Mouse (Mus musculus) forebrain, embryonic 16.5 days (tissue): ENCODE data around the gene Fbl. TPM values are rescaled to one million over a fixed set of nuclear protein-coding genes. Genes with fewer than 3 reads are reported as not detected.

Experiments used
- ATAC-seq: fragments of 200-750 bp; cut with Nextera tagmentation; 2 replicates; pipeline ENCODE4 v1.8.0; 2017; ENCODE audit warnings: mild to moderate bottlenecking, moderate library complexity
- H3K27ac ChIP-seq: fragments of 300-500 bp; sonication (generic); 2 replicates; pipeline ENCODE4 v1.5.1; 2014; ENCODE audit warnings: low read length, control low read depth
- H3K27me3 ChIP-seq: fragments of 300-500 bp; sonication (generic); replicated peaks from 2 replicates; pipeline ENCODE4 v1.6.1; 2014; ENCODE audit warnings: low read length; ENCODE audit not compliant: control insufficient read depth, insufficient read depth
- H3K36me3 ChIP-seq: fragments of 300-500 bp; sonication (generic); 2 replicates; pipeline ENCODE4 v1.6.1; 2014; ENCODE audit not compliant: control insufficient read depth, insufficient read depth
- H3K4me1 ChIP-seq: fragments of 300-500 bp; sonication (generic); replicated peaks from 2 replicates; pipeline ENCODE4 v1.6.1; 2014; ENCODE audit warnings: low read length; ENCODE audit not compliant: control insufficient read depth, insufficient read depth
- H3K4me2 ChIP-seq: fragments of 300-500 bp; sonication (generic); 2 replicates; pipeline ENCODE4 v1.6.1; 2014; ENCODE audit warnings: mild to moderate bottlenecking, low read length, control low read depth
- H3K4me3 ChIP-seq: fragments of 300-500 bp; sonication (generic); replicated peaks from 2 replicates; pipeline ENCODE4 v1.5.1; 2014; ENCODE audit warnings: mild to moderate bottlenecking, low read length, control low read depth
- H3K9ac ChIP-seq: fragments of 300-500 bp; sonication (generic); replicated peaks from 2 replicates; pipeline ENCODE4 v1.6.1; 2014; ENCODE audit warnings: low read depth, low read length, control low read depth
- H3K9me3 ChIP-seq: fragments of 300-500 bp; sonication (generic); 2 replicates; pipeline ENCODE4 v1.6.1; 2016; ENCODE audit warnings: low read length; ENCODE audit not compliant: control insufficient read depth
- WGBS: fragments of 180-500 bp; shearing (Covaris S2); extraction: QIAGEN DNeasy Blood & Tissue Kit; methylation state at CpG from one replicate; pipeline ENCODE4 v1.1.7; 2014; 5-methylcytosine and 5-hydroxymethylcytosine counted together
- polyA plus RNA-seq: library from polyadenylated mRNA; unstranded; fragments of >200 nt; fragmentation: Nextera tagmentation; extraction: Ambion mirVana; gene quantifications from 2 replicates; pipeline ENCODE4 v1.2.1, GENCODE M21; 2015

The Fbl gene
- polyA plus RNA-seq, 1 experiment from 2014 or later: 86.8 TPM

DNA sequence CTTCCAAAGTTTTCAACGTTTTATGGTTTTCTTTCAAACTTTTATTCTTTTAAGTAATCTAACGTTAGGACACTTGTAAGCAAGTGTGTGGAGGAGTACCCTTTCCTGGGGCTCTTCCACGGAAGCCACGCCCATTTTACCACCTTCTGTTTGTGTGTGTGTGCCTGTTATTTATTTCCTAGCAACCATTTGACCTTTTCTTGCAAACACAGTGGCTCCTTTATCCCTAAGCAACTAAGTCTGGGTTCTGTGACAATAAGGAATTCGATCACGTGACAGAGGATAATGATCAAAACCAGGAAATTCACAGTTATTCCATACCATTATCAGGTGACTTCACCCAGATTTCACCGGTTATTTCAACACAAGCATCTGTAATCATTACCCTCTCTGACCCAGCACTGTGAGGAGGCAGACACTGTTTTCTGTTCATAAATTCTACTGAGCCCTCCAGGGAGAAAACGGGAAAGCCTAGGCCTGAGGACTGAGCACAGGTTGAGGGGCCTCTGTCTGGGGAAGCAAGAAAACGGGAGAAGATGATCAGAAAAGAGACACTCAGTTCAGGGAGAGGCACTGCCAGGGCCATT, 8.3 kb upstream of the Fbl start:
- no peaks in the 10 kb centered on the region for H3K36me3 ChIP-seq
- H3K4me1 ChIP-seq: no peaks in the 10 kb centered on the region
- peaks cover 3% of the 10 kb centered on the region; the same call in 1 of the 2 replicates for H3K9me3 ChIP-seq
- H3K9ac ChIP-seq: no peak overlapping the region
- no peak for ATAC-seq
- H3K27me3 ChIP-seq: no peaks in the 10 kb centered on the region
- H3K27ac ChIP-seq: no peak overlapping the region
- no peak overlapping the region for H3K4me3 ChIP-seq
- WGBS: 60% methylated on average over 9 of the region's 9 CpGs
- no peak overlapping the region for H3K4me2 ChIP-seq

DNA sequence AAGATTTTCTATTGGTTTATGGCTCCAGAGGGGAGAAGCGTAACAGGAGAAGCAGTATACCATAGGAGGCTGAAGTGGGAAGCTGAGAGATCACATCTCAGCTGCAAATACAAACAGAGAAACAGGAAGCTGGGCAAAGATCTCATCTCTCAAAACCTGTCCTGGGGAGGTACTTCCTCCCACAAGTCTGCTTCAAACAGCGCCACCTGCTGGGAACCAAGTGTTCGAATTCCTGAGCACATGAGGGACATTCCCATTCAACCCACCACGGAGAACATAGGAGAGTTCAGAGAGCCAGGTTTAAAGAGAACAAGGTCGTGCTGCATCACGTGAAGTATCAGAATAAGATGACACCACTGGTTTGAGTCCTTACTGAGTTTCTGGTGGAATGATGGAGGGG, 4.1 kb upstream of the Fbl start:
- 83% methylated on average over 6 of the region's 6 CpGs for WGBS
- Histone ChIP-seq H3K27me3 (no peaks in the 10 kb centered on the region), H3K4me2 (no peak overlapping the region), H3K9me3 (peaks cover 3% of the 10 kb centered on the region; the same call in 1 of the 2 replicates), H3K9ac (no peak overlapping the region), H3K36me3 (no peaks in the 10 kb centered on the region), H3K27ac (no peak overlapping the region), H3K4me3 (no peak overlapping the region), H3K4me1 (peaks cover 16% of the 10 kb centered on the region)
- ATAC-seq: no peak

DNA sequence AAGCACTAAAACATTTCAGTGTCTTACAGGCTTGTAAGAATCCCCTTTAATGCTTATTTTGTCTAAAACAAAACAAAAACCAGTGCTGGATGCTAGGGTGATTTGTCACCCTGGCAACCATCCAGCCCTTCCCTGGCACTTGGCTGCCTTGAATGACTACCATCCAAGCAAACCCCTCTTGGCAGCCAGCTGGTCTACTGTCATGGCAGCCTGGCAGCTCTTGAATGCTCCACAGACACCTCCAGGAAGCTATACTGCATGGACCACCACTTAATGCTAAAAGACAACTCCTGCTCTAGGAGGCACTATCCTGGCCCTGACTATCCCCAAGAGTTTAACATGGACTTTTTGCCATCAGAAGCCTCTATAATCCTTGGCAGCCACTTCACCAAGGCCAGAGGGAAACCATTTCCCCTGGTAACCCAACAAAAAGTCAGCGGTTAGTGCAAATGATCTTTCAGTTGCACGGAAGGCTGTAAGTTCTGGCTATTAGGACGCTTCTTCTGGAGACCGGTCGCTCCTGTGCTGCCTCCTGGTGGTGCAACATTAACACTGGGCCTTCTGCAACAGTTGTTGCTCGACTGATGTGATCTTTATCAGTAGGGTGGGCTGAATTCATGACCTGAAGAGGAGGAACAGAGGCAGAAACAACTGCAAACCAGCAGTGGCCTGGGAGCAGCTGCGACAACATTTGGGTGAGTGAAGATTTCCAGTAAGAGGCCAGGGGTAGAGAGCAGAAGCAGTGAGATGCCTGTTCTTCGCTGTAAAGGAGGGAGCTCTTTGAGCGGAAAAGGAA, 992 bp upstream of the Fbl start:
- H3K36me3 ChIP-seq: no peaks in the 10 kb centered on the region
- peak overlapping the region; percentile 97 for H3K4me2 ChIP-seq
- H3K4me3 ChIP-seq: peak overlapping the region; percentile 90
- 11% methylated on average over 9 of the region's 9 CpGs for WGBS
- peak overlapping the region; percentile 58 for H3K9ac ChIP-seq
- H3K9me3 ChIP-seq: peaks cover 3% of the 10 kb centered on the region; the same call in 1 of the 2 replicates
- 0 out of 2 replicates have a peak, but pooled peaks have one; percentile 13 for ATAC-seq
- H3K27me3 ChIP-seq: no peaks in the 10 kb centered on the region
- peak overlapping the region; percentile 81; the same call in 1 of the 2 replicates for H3K27ac ChIP-seq
- peaks cover 29% of the 10 kb centered on the region for H3K4me1 ChIP-seq

DNA sequence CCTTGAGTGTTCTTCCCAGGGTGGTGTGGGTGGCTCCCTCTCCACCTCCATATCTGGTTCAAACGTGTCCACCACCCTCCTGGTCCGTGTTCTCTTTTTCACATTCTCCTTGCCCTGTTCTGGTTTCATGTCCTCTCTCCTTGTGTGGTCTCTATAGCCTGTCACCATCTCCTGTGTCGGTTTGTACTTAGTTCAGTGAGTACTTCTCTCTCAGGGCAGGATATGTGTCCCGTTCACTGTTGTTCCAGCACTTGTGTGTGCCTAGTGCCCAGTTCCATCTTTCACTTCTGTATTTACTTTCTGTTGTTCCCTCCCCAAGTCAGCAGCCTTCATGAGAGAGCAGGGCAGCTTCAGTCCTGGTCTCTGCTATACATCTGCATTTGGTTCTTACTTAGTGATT, 5.8 kb downstream of the Fbl start:
- no peak for ATAC-seq
- H3K4me1 ChIP-seq: peaks cover 16% of the 10 kb centered on the region
- no peak overlapping the region for H3K4me2 ChIP-seq
- H3K36me3 ChIP-seq: peaks cover 13% of the 10 kb centered on the region
- no peak overlapping the region for H3K4me3 ChIP-seq
- H3K27me3 ChIP-seq: no peaks in the 10 kb centered on the region
- WGBS: 94% methylated on average over 4 of the region's 4 CpGs
- no peak overlapping the region for H3K9ac ChIP-seq
- H3K27ac ChIP-seq: no peak overlapping the region
- no peaks in the 10 kb centered on the region for H3K9me3 ChIP-seq

DNA sequence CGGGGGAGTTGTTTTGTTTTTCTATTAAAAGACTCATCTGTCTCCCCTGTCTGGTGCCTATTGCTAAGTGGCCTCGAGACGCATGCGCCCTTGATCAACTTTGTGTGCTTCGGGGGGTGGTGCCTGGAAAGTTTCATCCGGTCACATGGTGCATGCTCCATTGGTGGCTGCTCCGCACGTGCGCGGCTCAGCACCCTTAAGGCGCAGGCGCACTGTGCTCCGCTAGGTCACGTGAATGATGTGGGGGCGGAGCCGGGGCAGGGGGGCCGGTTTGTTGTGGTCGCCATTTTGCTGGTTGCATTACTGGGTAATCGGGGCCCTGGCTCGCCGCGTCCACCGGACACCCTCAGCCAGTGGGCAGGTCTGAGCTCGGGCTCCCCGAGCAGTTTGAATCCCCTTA, 9.7 kb downstream of the Fbl start, which contains the start of gene Dyrk1b:
TSS of gene Dyrk1b (plus strand) at position 242 of the 400 bp plus-strand sequence.
- H3K27me3 ChIP-seq: no peaks in the 10 kb centered on the region
- WGBS: under 1% methylated on average over 25 of the region's 25 CpGs
- H3K9me3 ChIP-seq: no peaks in the 10 kb centered on the region
- peak; percentile 89 for ATAC-seq
- H3K4me2 ChIP-seq: peak within 1 kb of the TSS; percentile 80
- H3K36me3 ChIP-seq: peaks cover 34% of the 10 kb centered on the region
- peak within 1 kb of the TSS; percentile 67 for H3K4me3 ChIP-seq
- H3K27ac ChIP-seq: peak within 1 kb of the TSS; percentile 94
- peak within 1 kb of the TSS; percentile 77 for H3K9ac ChIP-seq
- peaks cover 14% of the 10 kb centered on the region for H3K4me1 ChIP-seq

DNA sequence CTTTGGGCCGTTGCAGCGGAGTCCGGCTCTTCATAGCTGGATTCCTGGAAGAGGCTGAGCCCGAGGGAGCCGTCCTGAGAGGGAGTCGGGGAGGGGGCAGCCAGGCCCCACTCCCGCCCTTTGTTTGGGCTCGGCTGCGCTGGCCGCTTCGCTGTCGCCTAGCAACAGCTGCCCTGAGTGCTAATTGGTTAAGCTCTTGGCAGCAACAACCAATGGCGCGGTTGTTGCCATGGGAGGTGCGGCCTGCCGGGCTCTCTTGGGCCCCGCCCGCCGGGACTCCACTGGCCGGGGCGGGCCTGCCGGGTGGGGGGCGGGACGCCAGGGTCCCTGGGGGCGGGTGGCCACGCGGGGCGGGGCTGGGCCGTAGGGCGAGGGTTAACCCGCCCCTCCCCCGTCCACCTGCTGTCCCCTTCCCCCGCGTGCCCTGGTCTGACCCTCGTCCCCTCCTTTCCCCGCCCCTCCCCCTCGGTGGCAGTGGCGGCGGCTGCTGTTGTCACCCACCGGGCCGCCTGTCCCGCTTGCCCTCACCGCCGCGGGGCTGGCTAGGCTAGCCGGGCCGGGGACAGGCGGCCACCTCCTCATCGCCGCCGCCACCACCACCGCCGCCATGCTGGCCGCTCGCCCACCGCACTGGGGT, 10.3 kb downstream of the Fbl start:
- Histone ChIP-seq H3K4me1 (peaks cover 14% of the 10 kb centered on the region), H3K27me3 (no peaks in the 10 kb centered on the region), H3K9me3 (no peaks in the 10 kb centered on the region), H3K4me3 (peak overlapping the region; percentile 67), H3K36me3 (peaks cover 40% of the 10 kb centered on the region), H3K27ac (peak overlapping the region; percentile 94), H3K9ac (peak overlapping the region; percentile 77), H3K4me2 (peak overlapping the region; percentile 80)
- peak; percentile 95 for ATAC-seq
- under 1% methylated on average over 40 of the region's 56 CpGs for WGBS

DNA sequence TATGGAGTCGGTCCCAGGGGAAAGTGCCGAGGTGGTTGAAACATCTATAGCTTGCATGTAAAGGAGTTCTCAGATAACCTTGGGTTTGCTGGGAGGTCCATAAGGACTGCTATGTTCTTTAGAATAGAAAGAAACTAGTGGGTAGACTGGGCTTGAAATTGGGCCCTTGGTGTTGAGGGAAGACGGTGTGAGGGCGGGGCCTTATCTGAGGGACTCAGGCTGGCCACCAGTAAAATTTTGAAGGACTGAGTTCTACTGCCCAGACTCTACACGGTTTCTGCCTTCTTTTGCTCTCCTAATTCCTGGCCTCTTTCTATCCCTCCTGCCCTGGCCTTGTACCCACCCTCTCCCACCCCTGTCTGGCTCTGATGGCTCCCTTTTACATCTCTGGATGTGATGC, 11.4 kb downstream of the Fbl start:
- no peaks in the 10 kb centered on the region for H3K9me3 ChIP-seq
- ATAC-seq: no peak
- no peaks in the 10 kb centered on the region for H3K27me3 ChIP-seq
- H3K36me3 ChIP-seq: peaks cover 47% of the 10 kb centered on the region
- H3K9ac ChIP-seq: peak overlapping the region; percentile 77
- H3K4me1 ChIP-seq: peaks cover 14% of the 10 kb centered on the region
- H3K4me2 ChIP-seq: peak overlapping the region; percentile 80
- H3K27ac ChIP-seq: no peak overlapping the region
- WGBS: 75% methylated on average over 5 of the region's 5 CpGs
- H3K4me3 ChIP-seq: peak overlapping the region; percentile 67

DNA sequence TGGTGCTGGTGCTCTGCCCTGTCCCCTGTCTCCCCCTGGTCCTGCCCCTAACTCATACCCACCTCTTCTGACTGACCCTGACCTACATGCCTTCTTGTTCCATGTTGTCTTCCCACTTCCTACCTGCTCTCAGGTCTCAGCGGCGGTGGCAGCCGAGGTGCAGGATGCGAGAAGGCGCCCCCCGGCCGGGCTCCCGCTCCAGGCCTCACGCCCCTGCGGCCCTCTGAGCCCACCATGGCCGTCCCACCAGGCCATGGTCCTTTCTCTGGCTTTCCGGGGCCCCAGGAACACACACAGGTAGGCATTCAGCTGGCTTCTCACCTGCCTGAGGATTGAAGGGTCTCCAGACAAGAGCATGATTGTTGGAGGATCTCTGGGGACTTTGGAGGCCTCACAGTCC, 11.9 kb downstream of the Fbl start:
- no peak for ATAC-seq
- WGBS: 94% methylated on average over 12 of the region's 12 CpGs
- Histone ChIP-seq H3K27ac (no peak overlapping the region), H3K9me3 (no peaks in the 10 kb centered on the region), H3K4me1 (peaks cover 14% of the 10 kb centered on the region), H3K36me3 (peaks cover 50% of the 10 kb centered on the region), H3K27me3 (no peaks in the 10 kb centered on the region), H3K9ac (no peak overlapping the region), H3K4me2 (peak overlapping the region; percentile 80; the same call in 1 of the 2 replicates), H3K4me3 (no peak overlapping the region)

DNA sequence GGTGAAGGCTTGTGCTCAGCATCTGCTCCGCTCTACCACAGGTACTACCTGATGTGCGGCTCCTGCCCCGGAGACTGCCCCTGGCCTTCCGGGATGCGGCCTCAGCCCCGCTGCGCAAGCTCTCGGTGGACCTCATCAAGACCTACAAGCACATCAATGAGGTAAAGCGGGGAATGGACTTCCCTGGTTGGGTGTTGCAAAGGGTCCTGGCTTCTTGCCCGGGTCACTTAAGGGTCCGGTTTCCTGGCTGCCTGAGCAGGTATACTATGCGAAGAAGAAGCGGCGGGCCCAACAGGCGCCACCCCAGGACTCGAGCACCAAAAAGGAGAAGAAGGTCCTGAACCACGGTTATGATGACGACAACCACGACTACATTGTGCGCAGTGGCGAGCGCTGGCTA, 12.8 kb downstream of the Fbl start:
- Histone ChIP-seq H3K9ac (no peak overlapping the region), H3K36me3 (peaks cover 50% of the 10 kb centered on the region), H3K4me1 (peaks cover 14% of the 10 kb centered on the region), H3K4me3 (no peak overlapping the region), H3K4me2 (no peak overlapping the region), H3K27me3 (no peaks in the 10 kb centered on the region), H3K27ac (no peak overlapping the region), H3K9me3 (no peaks in the 10 kb centered on the region)
- no peak for ATAC-seq
- 95% methylated on average over 22 of the region's 22 CpGs for WGBS
